Mouse (Mus musculus): ENCODE measurements around the gene Sema4g.

DNA sequence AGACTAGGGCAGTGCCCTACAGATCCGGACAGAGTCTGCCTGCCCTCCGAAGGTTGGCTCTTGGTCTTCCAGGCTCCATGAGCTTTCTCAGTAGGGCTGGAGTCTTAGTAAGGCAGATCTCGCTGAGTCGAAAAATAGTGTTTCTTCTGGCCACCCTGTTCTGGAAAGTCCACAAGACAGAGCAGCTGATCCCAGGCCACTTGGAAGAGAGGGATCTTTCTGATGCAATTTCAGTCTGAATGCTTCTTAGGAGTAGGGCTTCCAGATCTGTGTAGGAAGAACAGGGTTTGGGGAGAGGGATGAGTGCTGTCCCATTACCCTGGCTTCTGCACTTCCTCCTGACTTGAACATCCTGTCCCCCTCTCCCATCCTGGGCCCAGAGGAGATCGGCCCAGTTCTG is 56.8 kb downstream of the Sema4g start, which contains the start of gene Pdzd7:
- TF ChIP-seq CTCF (IDR thresholded peaks at IDR 0.05; ENCODE audit: low read depth) (no peak), EP300 (IDR thresholded peaks at IDR 0.05; ENCODE audit: low read depth) (no peak)

Data from heart, postnatal 0 days (tissue).